Mouse (Mus musculus): ENCODE results near the gene Chrnd. TPM values are rescaled to one million over a fixed set of nuclear protein-coding genes. Genes with fewer than 3 reads are reported as not detected.

Chrnd gene
- polyA plus RNA-seq, 1 experiment from 2014 or later = 9.0 TPM

- Histone ChIP-seq H3K27me3 (peaks cover 70% of the 10 kb centered on the region), H3K9ac (no peak overlapping the region), H3K27ac (replicated peaks) (no peak overlapping the region), H3K9me3 (replicated peaks) (no peaks in the 10 kb centered on the region), H3K36me3 (no peaks in the 10 kb centered on the region), H3K4me2 (replicated peaks) (peak overlapping the region; percentile 33), H3K4me1 (peaks cover 27% of the 10 kb centered on the region), H3K4me3 (replicated peaks) (0 out of 2 replicates have a peak overlapping the region, but pooled peaks have one; percentile 7)
- 11% methylated on average over 20 of the region's 20 CpGs for WGBS
- no peak for ATAC-seq (ENCODE audit: insufficient number of reproducible peaks, low FRiP score, low TSS enrichment, low read depth)
Measured at GRCm38 (mm10) chr1:87184751-87185139, 5.7 kb upstream of the Chrnd start.

DNA sequence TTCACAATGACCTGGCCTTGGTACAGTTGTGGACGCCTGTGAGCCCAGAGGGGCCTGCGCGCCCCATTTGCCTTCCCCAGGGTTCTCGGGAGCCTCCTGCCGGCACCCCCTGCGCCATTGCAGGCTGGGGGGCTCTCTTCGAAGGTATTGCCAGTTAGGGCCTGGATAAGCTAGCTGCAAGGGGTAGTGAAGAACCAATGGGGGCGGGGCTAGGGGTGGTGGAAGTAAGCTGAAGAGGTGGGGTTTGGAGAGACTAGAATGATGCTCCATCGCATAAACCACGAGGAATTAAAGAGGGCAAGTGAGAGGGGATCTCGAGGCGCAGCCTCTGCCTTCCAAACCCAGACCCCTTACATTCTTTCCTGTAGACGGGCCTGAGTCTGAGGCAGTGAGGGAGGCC, 4.9 kb upstream of the Chrnd start:
- Histone ChIP-seq H3K27me3 (peaks cover 70% of the 10 kb centered on the region), H3K36me3 (no peaks in the 10 kb centered on the region), H3K9me3 (replicated peaks) (no peaks in the 10 kb centered on the region), H3K4me2 (replicated peaks) (no peak overlapping the region), H3K4me1 (peaks cover 29% of the 10 kb centered on the region), H3K27ac (replicated peaks) (no peak overlapping the region), H3K9ac (no peak overlapping the region), H3K4me3 (replicated peaks) (no peak overlapping the region)
- WGBS = 25% methylated on average over 13 of the region's 13 CpGs
- ATAC-seq (ENCODE audit: insufficient number of reproducible peaks, low FRiP score, low TSS enrichment, low read depth) = no peak

GRCm38 (mm10) chr1:87186261-87187036, 4.0 kb upstream of the Chrnd start:
- Histone ChIP-seq H3K4me3 (replicated peaks) (peak overlapping the region; percentile 63), H3K9ac (peak overlapping the region; percentile 45), H3K36me3 (no peaks in the 10 kb centered on the region), H3K27ac (replicated peaks) (no peak overlapping the region), H3K27me3 (peaks cover 70% of the 10 kb centered on the region), H3K4me2 (replicated peaks) (peak overlapping the region; percentile 97), H3K4me1 (peaks cover 30% of the 10 kb centered on the region), H3K9me3 (replicated peaks) (no peaks in the 10 kb centered on the region)
- ATAC-seq (ENCODE audit: insufficient number of reproducible peaks, low FRiP score, low TSS enrichment, low read depth) = no peak
- WGBS = 2% methylated on average over 54 of the region's 54 CpGs

DNA sequence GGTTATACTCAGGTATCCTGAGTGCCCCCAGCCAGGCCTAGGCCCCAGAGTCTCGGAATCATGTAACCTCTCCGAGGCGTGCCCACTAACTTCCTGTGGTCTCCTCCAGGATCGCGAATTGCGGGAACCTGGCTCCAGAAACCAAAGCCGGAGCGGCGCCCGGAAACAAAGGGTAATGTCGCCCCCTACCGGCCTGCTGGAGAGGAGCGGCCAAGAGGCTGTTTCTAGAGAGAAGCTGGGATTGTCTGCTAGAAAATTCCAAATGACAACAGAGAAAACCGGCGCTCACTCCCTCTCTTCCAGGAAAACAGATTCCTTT, 3.4 kb upstream of the Chrnd start:
- WGBS = 0% methylated on average over 15 of the region's 15 CpGs
- Histone ChIP-seq H3K4me2 (replicated peaks) (peak overlapping the region; percentile 97), H3K4me3 (replicated peaks) (peak overlapping the region; percentile 63), H3K27ac (replicated peaks) (no peak overlapping the region), H3K9me3 (replicated peaks) (no peaks in the 10 kb centered on the region), H3K36me3 (no peaks in the 10 kb centered on the region), H3K9ac (peak overlapping the region; percentile 45), H3K4me1 (peaks cover 30% of the 10 kb centered on the region), H3K27me3 (peaks cover 66% of the 10 kb centered on the region)
- no peak for ATAC-seq (ENCODE audit: insufficient number of reproducible peaks, low FRiP score, low TSS enrichment, low read depth)

DNA sequence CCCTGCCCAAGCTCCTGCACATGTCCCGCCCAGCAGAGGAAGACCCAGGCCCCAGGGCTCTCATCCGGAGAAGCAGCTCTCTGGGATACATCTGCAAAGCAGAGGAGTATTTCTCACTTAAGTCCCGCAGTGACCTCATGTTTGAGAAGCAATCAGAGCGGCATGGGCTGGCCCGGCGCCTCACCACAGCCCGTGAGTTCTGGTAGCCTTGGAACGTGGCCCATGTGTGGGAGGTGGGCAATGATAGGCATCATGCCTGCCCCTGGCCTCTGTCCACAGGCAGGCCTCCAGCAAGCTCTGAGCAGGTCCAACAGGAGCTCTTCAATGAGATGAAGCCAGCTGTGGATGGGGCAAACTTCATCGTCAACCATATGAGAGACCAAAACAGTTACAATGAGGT, 6.9 kb downstream of the Chrnd start:
- WGBS = 75% methylated on average over 9 of the region's 9 CpGs
- Histone ChIP-seq H3K4me2 (replicated peaks) (no peak overlapping the region), H3K36me3 (no peaks in the 10 kb centered on the region), H3K4me3 (replicated peaks) (no peak overlapping the region), H3K4me1 (no peaks in the 10 kb centered on the region), H3K27me3 (no peaks in the 10 kb centered on the region), H3K9me3 (replicated peaks) (no peaks in the 10 kb centered on the region), H3K27ac (replicated peaks) (no peak overlapping the region), H3K9ac (no peak overlapping the region)
- ATAC-seq (ENCODE audit: insufficient number of reproducible peaks, low FRiP score, low TSS enrichment, low read depth) = no peak

GRCm38 (mm10) chr1:87198119-87199065, 8.0 kb downstream of the Chrnd start:
- H3K9me3 ChIP-seq (replicated peaks) = no peaks in the 10 kb centered on the region
- H3K27me3 ChIP-seq = no peaks in the 10 kb centered on the region
- no peak overlapping the region for H3K27ac ChIP-seq (replicated peaks)
- 74% methylated on average over 12 of the region's 12 CpGs for WGBS
- H3K9ac ChIP-seq = no peak overlapping the region
- H3K4me2 ChIP-seq (replicated peaks) = no peak overlapping the region
- no peaks in the 10 kb centered on the region for H3K36me3 ChIP-seq
- no peaks in the 10 kb centered on the region for H3K4me1 ChIP-seq
- ATAC-seq (ENCODE audit: insufficient number of reproducible peaks, low FRiP score, low TSS enrichment, low read depth) = no peak
- no peak overlapping the region for H3K4me3 ChIP-seq (replicated peaks)

DNA sequence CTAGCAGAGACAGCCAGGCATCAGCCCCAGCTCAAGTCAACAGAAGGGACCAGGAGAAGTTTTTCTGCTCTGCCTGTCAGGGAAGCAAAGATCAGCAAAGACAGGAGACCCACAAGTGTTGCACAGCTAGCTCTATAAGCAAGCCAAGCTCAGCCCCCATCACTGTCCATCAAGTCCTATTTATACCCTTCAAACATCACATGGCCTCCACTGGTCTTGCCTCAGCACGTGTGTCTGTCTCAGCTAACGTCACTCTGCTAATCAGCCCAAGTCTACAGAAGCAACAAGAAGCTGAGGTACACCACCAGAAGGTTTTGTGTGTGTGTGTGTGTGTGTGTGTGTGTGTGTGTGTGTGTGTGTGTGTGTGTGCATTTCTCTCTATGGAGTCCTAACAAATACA, 10.4 kb downstream of the Chrnd start:
- Histone ChIP-seq H3K27ac (replicated peaks) (no peak overlapping the region), H3K4me1 (no peaks in the 10 kb centered on the region), H3K36me3 (no peaks in the 10 kb centered on the region), H3K9me3 (replicated peaks) (no peaks in the 10 kb centered on the region), H3K9ac (no peak overlapping the region), H3K4me3 (replicated peaks) (no peak overlapping the region), H3K27me3 (peaks cover 5% of the 10 kb centered on the region; the same call in 1 of the 2 replicates), H3K4me2 (replicated peaks) (no peak overlapping the region)
- ATAC-seq (ENCODE audit: insufficient number of reproducible peaks, low FRiP score, low TSS enrichment, low read depth) = no peak
- 39% methylated on average over 2 of the region's 2 CpGs for WGBS

DNA sequence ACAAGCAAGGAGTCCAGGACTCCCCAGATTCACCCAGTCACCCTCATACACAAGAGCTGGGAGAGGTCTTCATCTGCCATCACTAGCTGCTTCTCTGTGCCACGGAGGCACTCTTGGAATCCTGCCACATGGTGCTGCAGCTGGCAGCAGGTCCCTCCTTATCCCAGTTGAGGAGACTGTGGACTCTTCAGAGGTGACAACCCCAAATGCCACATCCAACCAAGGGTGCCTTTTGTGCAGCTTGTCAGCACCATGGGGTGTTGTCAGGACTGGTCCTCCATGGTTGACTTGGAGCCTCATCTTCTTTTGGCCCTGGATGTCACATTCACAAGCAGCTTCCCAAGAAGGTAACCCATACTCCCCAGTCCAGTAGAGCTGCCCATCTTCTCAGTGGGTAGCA, 11.4 kb downstream of the Chrnd start:
- H3K4me2 ChIP-seq (replicated peaks) = no peak overlapping the region
- H3K27me3 ChIP-seq = peaks cover 15% of the 10 kb centered on the region
- no peaks in the 10 kb centered on the region for H3K36me3 ChIP-seq
- no peak overlapping the region for H3K4me3 ChIP-seq (replicated peaks)
- H3K4me1 ChIP-seq = no peaks in the 10 kb centered on the region
- 55% methylated on average over 1 of the region's 1 CpGs for WGBS
- no peaks in the 10 kb centered on the region for H3K9me3 ChIP-seq (replicated peaks)
- H3K27ac ChIP-seq (replicated peaks) = no peak overlapping the region
- no peak overlapping the region for H3K9ac ChIP-seq
- ATAC-seq (ENCODE audit: insufficient number of reproducible peaks, low FRiP score, low TSS enrichment, low read depth) = no peak

GRCm38 (mm10) chr1:87203779-87204178, 13.4 kb downstream of the Chrnd start:
- Histone ChIP-seq H3K36me3 (no peaks in the 10 kb centered on the region), H3K4me1 (no peaks in the 10 kb centered on the region), H3K27ac (replicated peaks) (no peak overlapping the region), H3K27me3 (peaks cover 30% of the 10 kb centered on the region), H3K4me2 (replicated peaks) (no peak overlapping the region), H3K9ac (no peak overlapping the region), H3K9me3 (replicated peaks) (no peaks in the 10 kb centered on the region), H3K4me3 (replicated peaks) (no peak overlapping the region)
- no peak for ATAC-seq (ENCODE audit: insufficient number of reproducible peaks, low FRiP score, low TSS enrichment, low read depth)
- 79% methylated on average over 5 of the region's 5 CpGs for WGBS

DNA sequence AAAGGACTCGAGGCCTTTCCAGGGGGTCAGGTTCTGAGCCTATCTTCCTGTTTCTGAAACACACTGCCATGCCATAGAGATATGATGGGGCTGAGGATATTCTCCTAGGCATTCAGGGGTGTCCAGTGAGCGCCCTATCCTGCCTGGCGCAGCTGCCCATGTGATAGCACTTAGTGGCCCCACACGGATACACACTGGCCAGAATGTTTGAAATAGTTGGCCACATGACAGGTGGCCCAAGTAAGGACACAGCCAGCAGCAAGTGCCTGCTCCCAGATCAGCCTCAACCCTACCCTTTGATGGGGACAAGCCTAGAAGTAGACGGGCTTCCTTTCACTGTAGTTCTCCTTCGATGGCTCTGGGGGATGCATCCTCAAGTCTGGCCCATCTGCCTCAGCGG, 14.1 kb downstream of the Chrnd start, which contains the start of gene Chrng:
Gene Chrng (plus strand): TSS at position 193 of the 400 bp plus-strand sequence.
- WGBS = 87% methylated on average over 7 of the region's 7 CpGs
- Histone ChIP-seq H3K4me3 (replicated peaks) (no peak within 1 kb of the TSS), H3K4me1 (no peaks in the 10 kb centered on the region), H3K27me3 (peaks cover 30% of the 10 kb centered on the region), H3K27ac (replicated peaks) (peak within 1 kb of the TSS; percentile 65), H3K9me3 (replicated peaks) (no peaks in the 10 kb centered on the region), H3K36me3 (no peaks in the 10 kb centered on the region), H3K9ac (no peak within 1 kb of the TSS), H3K4me2 (replicated peaks) (no peak within 1 kb of the TSS)
- no peak for ATAC-seq (ENCODE audit: insufficient number of reproducible peaks, low FRiP score, low TSS enrichment, low read depth)

- H3K9me3 ChIP-seq (replicated peaks) = no peaks in the 10 kb centered on the region
- WGBS = 39% methylated on average over 6 of the region's 6 CpGs
- no peaks in the 10 kb centered on the region for H3K36me3 ChIP-seq
- no peak overlapping the region for H3K4me3 ChIP-seq (replicated peaks)
- H3K4me1 ChIP-seq = no peaks in the 10 kb centered on the region
- H3K27me3 ChIP-seq = peaks cover 30% of the 10 kb centered on the region
- H3K4me2 ChIP-seq (replicated peaks) = no peak overlapping the region
- ATAC-seq (ENCODE audit: insufficient number of reproducible peaks, low FRiP score, low TSS enrichment, low read depth) = no peak
- peak overlapping the region; percentile 65 for H3K27ac ChIP-seq (replicated peaks)
- no peak overlapping the region for H3K9ac ChIP-seq
Measured at GRCm38 (mm10) chr1:87205038-87205437, 14.6 kb downstream of the Chrnd start.

All from embryonic facial prominence, embryonic 15.5 days (tissue).